Mouse (Mus musculus) liver, embryonic 14.5 days (tissue): ENCODE results near the gene Hist1h1e.
"Not testable (repeated sequence)": the region's sequence is repeated elsewhere in the genome, so short reads cannot be mapped to it uniquely, and the experiment has no call there.

Experiments used
- CTCF ChIP-seq: IDR thresholded peaks from 2 replicates; pipeline ENCODE4 v1.5.1; 2016; ENCODE audit warnings: antibody characterized with exemption, low read depth, control low read depth
- EP300 ChIP-seq: IDR thresholded peaks from 2 replicates; pipeline ENCODE4 v1.6.1; 2016; ENCODE audit warnings: antibody characterized with exemption, low read depth

GRCm38 (mm10) chr13:23573034-23573897 lies 49.1 kb downstream of the Hist1h1e start:
- not testable (repeated sequence) for TF ChIP-seq CTCF, EP300
